Mouse (Mus musculus): ENCODE results near the gene Fcrl5.
"Not testable (repeated sequence)": the region's sequence is repeated elsewhere in the genome, so short reads cannot be mapped to it uniquely, and the experiment has no call there.

Gene Fcrl5

DNA sequence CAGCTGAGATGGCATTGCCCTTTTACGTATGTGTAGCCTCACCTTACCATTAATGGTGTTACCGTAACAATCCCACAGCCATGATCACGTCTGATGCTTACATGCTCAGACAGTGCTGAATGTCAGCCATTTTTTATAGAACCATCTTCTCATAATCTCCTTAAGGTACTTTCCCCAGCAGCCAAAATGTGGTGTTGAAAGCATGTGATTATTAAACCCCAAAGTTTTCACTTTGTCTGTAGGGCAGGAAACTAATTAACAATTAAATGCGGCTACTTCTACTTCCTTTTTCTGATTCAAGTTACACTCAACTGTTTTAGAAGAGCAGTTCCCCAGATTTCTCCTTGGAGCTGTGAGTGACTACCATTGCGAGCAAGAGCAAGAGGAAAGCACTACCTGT, at the start of gene Fcrl5:
Gene Fcrl5, plus strand, starts transcription at position 295 of the 400 bp plus-strand sequence.
- no peak for DNase-seq (ENCODE audit: low read depth)

DNA sequence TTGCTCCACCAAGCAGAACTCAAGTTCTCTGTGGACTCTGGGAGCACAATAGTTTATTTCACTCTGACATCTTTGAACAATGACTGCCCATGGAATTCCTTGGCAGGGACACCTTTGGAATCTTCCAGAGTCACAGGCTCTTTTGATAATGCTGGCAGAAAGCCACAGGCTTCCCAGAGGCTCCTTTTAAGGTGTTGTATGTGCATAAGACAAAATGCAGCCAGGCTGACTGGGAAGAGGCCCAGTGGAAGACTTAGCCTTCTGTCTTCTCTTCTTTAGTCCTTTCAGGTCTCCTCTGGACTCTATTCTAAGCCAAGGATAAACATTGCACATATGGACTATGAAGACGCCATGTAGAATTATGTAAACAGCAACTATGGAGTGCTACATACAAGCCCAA, 44.6 kb upstream of the Fcrl5 start:
- no peak for DNase-seq (ENCODE audit: low read depth)

DNA sequence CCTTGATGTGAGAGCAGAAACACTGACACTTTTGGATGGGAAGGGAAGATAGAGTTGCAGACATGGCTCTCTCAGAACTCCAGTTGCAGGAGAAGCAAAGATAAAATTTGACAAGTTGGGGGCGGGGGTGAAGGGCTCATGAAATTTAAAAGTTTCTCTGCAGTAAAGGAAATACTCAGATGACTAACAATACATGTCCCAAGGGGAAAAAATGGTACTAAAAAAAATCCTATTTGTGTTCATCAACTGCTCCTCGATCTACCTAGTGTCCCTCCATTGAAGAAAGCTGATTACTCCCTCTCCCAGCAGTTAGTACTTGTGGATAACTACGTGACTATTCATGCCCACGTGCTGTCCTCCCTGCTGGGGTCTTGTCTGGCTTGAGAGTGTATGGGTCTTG, 36.8 kb upstream of the Fcrl5 start:
- DNase-seq (ENCODE audit: low read depth) = no peak

DNA sequence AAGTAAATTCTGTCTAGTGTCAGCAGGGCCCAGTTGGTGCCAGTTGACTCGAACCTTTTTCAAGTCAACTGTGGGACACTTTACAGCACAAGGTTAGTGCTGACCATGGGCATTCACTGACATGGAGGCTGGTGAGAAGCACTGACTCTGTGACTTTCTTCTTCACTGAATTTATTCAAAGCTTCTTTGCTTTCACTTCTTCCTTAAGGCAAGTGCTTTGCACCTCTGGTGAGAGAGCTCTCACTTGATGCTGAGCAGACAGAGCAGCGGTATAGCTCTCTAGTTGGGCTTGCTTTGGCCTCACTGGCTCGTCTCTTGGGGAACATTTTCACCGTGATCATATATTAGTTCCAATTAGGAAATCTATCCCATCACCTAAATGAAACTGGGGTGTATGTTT, 35.7 kb upstream of the Fcrl5 start:
- DNase-seq (ENCODE audit: low read depth) = no peak

DNA sequence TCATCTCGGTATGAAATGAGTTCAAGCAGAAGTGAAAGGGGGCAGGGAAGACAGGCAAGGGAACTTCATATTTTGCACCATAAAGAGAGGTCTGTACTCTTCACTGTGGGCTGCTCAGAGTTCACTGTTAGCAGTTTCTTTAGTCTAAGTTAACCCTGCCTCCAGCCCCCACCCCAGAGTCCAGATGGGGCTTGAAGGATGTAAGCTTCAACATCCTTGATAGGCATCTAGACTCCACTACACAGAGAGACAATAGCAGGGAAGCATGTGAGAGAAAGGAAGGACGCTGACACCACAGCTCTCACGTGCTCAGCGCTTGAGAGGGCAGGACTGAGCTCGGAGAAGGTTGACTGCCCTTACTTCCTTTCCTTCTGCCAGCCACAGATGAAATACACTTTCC, 34.3 kb upstream of the Fcrl5 start:
- DNase-seq (ENCODE audit: low read depth) = peak; percentile 22

DNA sequence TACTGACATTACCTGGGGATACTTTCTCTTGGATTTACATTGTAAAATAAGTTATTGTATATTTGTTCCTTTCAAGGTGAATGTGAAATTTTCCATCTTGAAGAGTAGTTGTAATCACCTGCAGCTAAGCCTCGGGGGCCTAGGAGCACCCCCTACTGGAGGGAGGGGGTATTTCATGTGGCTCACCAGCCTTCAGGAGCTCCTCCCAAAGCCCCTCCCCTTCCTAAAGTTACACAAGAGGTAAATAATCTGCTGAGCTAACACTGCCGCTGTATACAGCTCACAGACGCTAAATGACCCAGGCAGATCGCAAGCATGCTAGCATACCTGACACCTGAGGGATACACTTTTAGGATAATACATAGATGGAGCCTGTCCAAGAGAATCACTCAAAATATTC, 27.4 kb upstream of the Fcrl5 start:
- DNase-seq (ENCODE audit: low read depth) = peak; percentile 86

DNA sequence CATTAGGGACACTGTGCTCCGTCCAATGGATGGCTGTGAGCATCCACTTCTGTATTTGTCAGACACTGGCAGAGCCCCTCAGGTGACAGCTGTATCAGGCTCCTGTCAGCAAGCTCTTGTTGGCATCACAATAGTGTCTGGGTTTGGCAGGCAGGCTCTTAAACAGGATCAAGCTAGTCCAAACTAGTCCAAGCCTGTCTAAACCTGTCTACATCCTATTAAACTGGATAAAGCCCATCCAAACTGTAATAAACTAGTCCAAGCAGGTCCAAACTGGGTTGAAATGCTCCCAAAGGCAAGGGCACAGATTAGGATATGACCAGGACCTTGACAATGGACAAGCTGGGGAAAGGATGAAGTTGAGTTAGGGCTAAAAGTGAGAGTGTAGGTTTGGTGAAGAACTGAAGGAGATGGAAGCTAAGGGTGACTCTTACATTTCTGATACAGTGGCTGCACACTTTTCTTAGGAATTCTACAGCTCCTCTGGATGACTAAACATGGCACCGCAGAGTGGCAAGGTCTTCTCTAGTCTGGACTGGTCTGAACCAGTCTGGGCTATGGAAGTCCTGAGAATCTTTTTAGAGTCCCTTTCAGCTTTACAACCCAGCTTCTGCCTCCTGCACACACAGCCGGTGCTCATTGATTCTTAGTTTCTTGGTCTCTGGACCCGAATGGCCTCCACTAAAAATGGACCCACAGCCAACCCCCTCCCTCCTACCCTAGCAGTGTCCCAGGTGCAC, 26.2 kb upstream of the Fcrl5 start:
- DNase-seq (ENCODE audit: low read depth) = peak; percentile 16

DNA sequence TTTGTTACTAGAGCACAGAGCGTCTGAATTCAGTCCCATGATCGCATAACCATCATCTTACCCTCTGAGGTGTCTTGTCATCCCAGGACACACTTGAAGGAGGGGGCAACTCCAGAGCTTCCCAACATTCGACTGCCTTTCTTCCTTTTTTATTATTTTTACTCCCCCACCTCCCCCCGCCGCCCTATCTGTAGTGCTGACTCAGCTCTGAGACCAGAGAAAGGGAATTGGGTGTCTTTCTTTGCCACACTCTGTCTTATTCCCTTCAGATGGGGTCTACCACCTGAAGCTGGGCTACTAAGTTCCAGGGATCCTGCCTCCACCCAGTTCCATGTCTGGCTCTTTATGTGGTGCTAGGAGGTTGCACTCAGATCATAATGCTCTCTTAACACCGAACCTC, 25.0 kb upstream of the Fcrl5 start:
- DNase-seq (ENCODE audit: low read depth) = no peak

DNA sequence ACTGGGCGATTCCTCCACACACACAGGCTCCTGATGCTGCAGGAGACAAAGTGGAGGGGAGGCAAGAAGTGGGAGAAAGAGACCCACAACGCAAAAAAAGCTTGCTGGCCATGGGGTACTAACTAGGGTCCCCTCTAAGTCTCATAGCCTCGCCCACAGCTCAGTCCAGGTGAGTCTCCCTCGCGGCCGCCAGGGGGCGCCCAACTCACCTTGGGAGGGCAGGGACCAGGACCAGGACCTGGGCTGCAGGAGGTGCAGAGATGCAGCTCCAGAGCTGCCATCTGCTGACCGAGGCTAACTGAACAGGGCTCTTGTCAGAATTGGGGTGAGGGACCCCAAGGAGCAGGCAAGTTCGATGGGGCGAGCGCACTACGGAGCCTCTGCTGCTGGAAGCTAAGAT, 24.4 kb upstream of the Fcrl5 start:
- peak; percentile 33 for DNase-seq (ENCODE audit: low read depth)

DNA sequence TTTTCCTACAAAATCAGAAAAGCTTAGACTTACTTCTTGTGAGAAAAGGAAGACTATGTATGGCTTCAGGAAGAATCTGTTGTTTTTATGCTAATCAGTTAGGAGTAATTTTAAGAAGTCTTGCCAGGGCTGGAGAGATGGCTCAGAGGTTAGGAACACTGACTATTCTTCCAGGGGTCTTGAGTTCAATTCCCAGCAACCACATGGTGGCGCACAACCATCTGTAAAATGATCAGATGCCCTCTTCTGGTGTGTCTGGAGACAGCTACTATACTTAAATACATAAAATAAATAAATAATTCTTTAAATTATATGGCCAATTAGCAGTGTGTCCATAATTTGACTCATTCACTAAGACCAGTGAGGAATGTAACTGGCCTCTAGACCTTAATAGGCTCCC, 14.9 kb upstream of the Fcrl5 start:
- DNase-seq (ENCODE audit: low read depth) = no peak

DNA sequence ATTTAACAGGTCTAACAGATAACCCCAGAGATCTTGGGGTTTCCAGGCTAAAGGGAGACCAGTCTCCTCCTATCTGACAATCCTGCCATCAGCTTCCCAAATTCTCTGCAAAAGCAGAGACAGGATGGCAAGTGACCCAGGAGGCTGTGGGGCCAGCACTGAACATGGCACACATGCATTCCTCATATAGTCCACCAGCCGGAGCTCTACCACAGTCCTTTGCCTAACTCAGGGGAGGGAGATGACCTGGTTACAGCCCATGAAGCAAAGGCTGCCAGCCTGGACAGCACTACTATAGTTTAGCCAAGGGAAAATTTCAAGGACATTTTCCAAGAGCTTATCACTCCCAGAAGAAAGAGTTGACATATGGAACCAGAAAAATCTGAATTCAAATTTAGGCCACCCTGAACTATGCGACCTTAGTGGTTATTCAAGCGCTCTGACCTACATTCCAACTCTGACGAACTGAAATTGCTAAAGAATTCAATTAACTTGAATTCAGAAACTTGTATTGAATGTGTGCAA, 13.1 kb upstream of the Fcrl5 start:
- DNase-seq (ENCODE audit: low read depth) = no peak

DNA sequence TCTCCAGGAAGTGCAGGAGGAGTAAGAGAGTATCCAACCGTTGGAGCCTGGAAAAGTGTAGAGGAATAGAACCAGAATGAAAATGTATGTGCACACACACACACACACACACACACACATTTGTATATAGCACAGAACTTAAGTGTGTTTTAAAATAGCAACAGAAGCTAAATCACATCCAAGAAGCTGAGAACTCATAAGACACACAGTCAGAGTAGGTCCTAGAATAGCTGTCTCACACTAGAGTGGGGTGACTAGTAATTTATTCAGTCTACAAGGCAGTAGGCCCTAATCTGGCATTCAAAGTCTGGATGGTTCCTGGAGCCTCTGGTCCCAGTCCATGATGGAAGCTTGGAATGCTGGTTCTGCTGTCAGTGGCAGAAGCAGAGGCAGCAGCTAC, 5.0 kb downstream of the Fcrl5 start:
- DNase-seq (ENCODE audit: low read depth) = no peak

DNA sequence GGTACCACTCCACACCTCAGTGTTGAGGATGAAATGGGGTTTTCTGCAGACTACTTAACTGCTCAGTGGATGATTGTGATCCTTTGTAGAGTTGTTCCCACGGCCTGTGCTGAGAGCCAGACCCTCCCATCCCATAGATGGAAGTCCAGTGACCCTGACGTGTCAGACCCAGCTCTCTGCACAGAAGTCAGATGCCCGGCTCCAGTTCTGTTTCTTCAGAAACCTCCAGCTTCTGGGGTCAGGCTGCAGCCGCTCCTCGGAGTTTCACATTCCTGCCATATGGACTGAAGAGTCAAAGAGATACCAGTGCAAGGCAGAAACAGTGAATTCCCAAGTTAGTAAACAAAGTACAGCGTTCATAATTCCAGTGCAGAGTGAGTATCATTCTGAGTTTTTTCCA, 8.4 kb downstream of the Fcrl5 start:
- no peak for DNase-seq (ENCODE audit: low read depth)

DNA sequence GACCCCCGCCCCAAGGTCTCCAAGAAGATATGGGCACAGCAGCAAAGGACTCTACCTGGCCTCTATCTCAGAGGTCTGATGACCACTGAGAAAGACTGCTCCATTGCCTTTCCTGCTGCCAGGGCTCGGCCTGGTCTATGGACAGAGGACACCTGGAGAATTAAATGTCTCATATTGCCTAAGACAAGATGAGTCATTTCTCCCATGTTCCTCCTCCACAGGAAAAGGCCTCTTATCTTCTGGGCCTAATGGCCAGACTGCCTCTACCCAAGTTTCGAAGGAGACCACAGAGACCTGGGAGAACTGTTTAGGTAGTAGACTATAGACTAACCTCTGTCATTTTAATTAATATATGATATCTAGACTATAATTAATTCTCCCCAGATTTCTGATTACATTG, 29.9 kb downstream of the Fcrl5 start:
- peak; percentile 88 for DNase-seq (ENCODE audit: low read depth)

DNA sequence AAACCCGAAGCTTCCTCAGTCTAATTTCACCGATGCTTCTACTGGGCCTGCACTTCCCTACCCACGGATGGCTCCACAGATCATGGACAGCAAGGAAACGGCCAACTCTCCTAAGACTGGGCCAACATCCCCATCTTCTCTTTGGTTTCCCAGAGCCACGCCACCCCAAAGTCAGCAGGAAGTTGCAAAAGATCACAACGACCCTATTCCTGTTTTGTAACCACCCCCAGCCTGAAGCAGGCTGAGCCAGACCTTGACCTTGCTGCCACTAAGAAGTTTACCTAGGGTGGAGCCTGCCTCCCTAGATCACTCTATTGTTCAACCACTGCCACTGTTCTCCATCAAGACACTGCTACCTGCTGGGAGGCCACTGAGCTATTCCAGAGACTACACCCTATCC, 31.4 kb downstream of the Fcrl5 start:
- DNase-seq (ENCODE audit: low read depth) = peak; percentile 78

DNA sequence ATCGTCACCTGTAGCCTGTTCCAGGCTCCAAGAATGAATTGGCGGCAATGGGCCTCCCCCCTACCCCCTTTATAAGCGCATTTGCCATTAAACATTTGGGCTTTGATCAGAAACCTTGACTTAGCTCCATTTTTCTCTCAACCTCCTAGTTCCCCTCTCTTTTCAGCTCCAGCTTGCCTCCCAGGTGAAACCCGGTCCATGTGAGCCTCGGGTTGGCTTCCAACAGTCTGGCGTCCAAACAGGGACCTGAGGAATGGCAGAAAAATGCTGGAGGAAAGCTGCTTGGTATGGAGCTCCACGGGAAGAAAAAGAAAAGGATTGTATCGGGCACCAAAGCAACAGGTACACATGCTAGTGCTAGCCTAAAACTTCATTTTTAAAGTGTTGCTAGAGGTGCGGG, 31.8 kb downstream of the Fcrl5 start:
- no peak for DNase-seq (ENCODE audit: low read depth)

DNA sequence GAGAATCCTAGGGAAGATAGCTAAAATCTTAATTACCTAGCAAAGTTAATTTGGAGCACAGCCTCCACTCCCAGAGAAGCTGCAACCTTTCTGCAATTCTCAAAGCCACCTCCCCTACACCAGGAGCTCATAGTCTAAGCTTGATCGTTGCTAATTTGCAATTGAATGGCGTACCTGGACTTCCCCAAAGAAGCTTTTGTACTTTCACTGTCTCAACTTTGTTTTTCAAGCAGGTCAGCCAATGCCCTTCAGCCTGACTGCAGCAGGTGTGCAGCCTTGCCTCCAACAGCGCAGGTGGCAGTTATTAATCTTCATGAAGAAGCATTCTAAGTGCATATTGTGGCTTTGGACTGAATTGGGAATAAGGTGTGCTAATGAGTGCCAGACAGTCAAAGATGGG, 42.4 kb downstream of the Fcrl5 start:
- not testable (repeated sequence) for DNase-seq (ENCODE audit: low read depth)

DNA sequence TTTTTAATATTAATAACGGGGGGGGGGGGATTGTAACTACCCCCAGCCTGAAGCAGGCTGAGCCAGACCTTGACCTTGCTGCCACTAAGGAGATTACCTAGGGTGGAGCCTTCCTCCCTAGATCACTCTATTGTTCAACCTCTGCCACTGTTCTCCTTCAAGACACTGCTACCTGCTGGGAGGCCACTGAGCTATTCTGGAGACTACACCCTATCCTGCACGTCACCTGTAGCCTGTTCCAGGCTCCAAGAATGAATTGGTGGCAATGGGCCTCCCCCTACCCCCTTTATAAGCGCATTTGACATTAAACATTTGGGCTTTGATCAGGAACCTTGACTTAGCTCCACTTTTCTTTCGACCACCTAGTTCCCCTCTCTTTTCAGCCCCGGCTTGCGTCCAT, 43.0 kb downstream of the Fcrl5 start:
- not testable (repeated sequence) for DNase-seq (ENCODE audit: low read depth)

DNA sequence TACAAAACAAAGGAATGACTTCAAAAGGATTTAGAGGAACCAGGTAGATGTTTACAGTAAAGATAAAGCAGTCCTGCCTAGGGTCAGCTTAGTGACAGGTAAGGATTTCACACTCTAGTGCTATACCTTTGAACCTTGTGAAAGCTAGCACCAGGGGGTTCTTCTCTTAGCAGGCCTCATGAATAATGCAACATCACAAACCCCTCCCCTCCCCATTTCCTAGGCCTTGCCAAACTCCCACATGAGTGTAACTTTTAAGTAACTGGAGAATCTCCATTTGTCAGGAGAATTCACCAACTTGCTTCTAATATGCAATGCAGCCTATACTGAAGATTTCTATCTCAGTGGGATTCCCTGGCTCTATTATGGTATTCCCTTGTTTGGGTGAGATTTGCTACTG, 43.7 kb downstream of the Fcrl5 start:
- DNase-seq (ENCODE audit: low read depth) = not testable (repeated sequence)

DNA sequence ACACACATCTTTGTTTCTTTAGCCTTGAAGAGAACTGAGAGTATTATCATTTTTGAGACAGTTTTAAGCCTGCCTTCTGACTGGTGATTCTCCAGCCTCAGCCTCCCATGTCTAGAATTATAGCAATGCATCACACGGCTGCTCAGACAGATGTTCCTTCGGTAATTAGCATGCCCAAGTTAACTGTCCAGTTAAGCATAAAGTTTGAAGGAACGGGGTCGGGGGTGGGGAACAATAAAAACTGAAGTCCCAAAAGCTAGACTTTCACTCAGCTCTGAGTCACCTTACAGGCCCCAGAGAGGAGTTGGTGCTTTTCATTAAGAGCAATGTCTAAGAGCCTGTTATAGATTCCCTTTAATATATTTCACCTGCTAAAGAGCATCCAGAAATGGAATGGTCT, 51.8 kb downstream of the Fcrl5 start:
- DNase-seq (ENCODE audit: low read depth) = no peak

DNA sequence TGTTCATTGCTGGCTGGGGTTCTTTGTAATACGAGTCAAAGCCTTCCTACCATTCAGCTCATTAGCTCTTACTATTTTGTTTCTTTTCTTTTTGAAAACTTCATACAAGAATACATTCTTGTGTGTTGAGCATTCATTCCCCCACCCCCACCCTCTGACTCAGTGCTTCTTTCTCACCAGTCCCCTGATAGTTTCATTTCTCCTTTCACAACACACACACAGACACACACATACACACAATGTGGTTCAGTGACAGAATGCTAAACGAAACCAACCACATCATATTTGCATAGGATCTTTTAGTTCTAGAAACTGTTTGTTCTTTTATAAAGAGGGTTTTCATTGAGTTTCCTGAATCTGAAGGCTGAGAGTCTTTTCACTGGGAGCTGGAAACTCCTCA, 52.3 kb downstream of the Fcrl5 start:
- DNase-seq (ENCODE audit: low read depth) = no peak

DNA sequence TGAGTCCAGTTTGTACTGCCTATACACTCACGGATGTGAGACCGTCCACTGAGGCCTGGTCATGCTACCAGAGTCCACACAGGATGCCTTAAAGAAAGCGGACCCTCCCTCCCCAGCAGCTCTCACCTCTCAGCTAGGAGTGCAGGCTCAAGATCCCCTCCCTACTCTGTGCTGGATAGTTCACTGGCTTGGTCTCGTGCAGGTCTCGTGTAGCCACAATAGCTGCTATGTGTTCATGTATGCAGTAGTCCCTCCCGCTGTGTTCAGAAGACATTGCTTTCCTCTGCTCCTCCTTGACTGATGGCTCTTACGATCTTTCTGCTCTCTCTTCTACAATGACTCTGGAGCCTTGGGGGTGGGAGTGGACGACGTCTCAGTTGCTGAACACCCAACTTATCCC, 62.7 kb downstream of the Fcrl5 start:
- DNase-seq (ENCODE audit: low read depth) = no peak

DNA sequence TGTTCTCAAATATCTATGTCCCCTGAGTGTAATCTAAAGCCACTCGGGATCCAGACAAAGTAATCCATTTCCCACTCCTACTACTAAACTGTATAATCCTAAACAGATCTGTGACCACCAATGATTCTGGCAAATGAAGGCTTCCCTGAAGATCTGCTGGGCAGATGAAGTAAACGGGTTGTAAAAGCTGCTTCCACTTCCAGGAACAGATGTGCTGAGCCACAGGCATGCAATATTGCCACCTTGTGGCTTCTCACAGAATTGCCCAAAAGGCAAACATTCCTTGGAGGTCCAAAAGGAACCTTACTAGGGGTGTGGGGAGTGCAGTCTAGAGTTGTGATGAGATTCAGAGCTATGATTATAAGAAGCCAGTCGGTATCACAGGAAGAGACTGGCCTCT, 63.5 kb downstream of the Fcrl5 start:
- DNase-seq (ENCODE audit: low read depth) = peak; percentile 82
